Mouse (Mus musculus) kidney, embryonic 16.5 days (tissue): ENCODE data around the gene Bcr. TPM values are rescaled to one million over a fixed set of nuclear protein-coding genes. Genes with fewer than 3 reads are reported as not detected.

Experiments
- ATAC-seq: fragments of 200-750 bp; cut with Nextera tagmentation; 2 replicates; pipeline ENCODE4 v1.8.0; 2017; ENCODE audit warnings: moderate TSS enrichment; ENCODE audit not compliant: low FRiP score, low TSS enrichment
- H3K27ac ChIP-seq: fragments of 300-500 bp; sonication (generic); 2 replicates; pipeline ENCODE4 v1.5.1; 2014; ENCODE audit warnings: low read length
- H3K27me3 ChIP-seq: fragments of 300-500 bp; sonication (generic); 2 replicates; pipeline ENCODE4 v1.6.1; 2014; ENCODE audit warnings: low read length, control low read depth, mixed read lengths; ENCODE audit not compliant: insufficient read depth
- H3K36me3 ChIP-seq: fragments of 300-500 bp; sonication (generic); 2 replicates; pipeline ENCODE4 v1.6.1; 2014; ENCODE audit warnings: low read length, control low read depth, mixed read lengths; ENCODE audit not compliant: insufficient read depth
- H3K4me1 ChIP-seq: fragments of 300-500 bp; sonication (generic); 2 replicates; pipeline ENCODE4 v1.6.1; 2014; ENCODE audit warnings: low read length, control low read depth, mixed read lengths; ENCODE audit not compliant: insufficient read depth
- H3K4me2 ChIP-seq: fragments of 300-500 bp; sonication (generic); replicated peaks from 2 replicates; pipeline ENCODE4 v1.6.1; 2014; ENCODE audit warnings: low read depth, low read length
- H3K4me3 ChIP-seq: fragments of 300-500 bp; sonication (generic); 2 replicates; pipeline ENCODE4 v1.5.1; 2014; ENCODE audit warnings: mild to moderate bottlenecking, low read length
- H3K9ac ChIP-seq: fragments of 300-500 bp; sonication (generic); replicated peaks from 2 replicates; pipeline ENCODE4 v1.6.1; 2014; ENCODE audit warnings: low read length
- H3K9me3 ChIP-seq: fragments of 300-500 bp; sonication (generic); 2 replicates; pipeline ENCODE4 v1.6.1; 2016; ENCODE audit warnings: low read length, control low read depth
- WGBS: fragments of 180-500 bp; shearing (Covaris S2); extraction: QIAGEN DNeasy Blood & Tissue Kit; methylation state at CpG from one replicate; pipeline ENCODE4 v1.1.7; 2014; 5-methylcytosine and 5-hydroxymethylcytosine counted together
- polyA plus RNA-seq: library from polyadenylated mRNA; unstranded; fragments of >200 nt; fragmentation: Nextera tagmentation; extraction: Ambion mirVana; gene quantifications from 2 replicates; pipeline ENCODE4 v1.2.1, GENCODE M21; 2015

Bcr gene
- polyA plus RNA-seq, 1 experiment from 2014 or later: 6.8 TPM

DNA sequence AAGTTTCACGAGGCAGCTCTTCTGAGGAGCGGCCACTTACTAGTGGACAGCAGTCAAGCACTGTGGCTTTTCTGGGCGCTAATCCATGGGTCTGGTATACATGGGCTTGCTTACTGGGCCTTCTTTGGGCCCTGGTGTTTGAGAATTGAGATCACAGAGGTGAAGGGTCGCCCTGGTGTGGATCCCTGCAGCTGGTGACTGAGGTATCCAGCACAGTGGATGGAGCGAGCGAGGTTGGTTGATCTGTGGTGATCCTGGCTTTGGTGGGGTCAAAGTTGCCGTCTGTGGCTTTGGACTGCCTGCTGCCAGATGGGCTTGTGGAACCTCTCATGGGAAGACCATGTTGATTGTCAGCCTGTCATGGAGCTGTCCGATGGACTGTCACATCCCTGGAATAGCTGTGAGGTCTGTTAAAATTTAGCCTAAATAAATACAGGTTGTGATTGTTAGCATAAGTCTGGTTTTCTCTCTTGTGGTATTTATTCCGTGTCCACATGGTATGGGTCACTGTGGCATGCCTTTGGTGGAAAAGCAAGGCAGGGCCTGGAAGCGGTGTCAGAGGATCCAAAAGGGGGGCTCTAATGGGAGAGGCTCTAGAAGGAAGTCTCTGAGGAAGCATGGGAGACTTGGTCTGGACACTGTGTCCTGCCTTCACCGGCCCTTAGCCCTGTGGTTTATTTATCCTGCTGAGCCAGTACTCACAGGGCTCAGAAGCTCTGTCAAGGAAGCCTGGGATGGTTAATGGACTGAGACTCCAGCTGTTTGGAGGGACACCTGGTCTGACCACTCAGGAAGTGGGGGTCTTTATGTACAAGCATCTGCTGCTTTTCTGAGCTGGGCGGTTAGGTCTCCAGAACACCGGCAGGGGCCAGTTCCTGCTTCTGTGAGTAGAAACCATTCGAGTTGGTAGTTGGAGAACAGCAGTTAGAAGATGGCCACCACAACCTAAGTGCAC lies 18.1 kb downstream of the Bcr start:
- Histone ChIP-seq H3K9ac (no peak overlapping the region), H3K27me3 (no peaks in the 10 kb centered on the region), H3K9me3 (no peaks in the 10 kb centered on the region), H3K4me3 (no peak overlapping the region), H3K27ac (no peak overlapping the region), H3K36me3 (no peaks in the 10 kb centered on the region), H3K4me2 (no peak overlapping the region), H3K4me1 (peaks cover 18% of the 10 kb centered on the region; the same call in 1 of the 2 replicates)
- 53% methylated on average over 14 of the region's 14 CpGs for WGBS
- ATAC-seq: peak; percentile 73

- H3K9me3 ChIP-seq: no peaks in the 10 kb centered on the region
- H3K4me3 ChIP-seq: no peak overlapping the region
- H3K27ac ChIP-seq: no peak overlapping the region
- whole genome bisulfite sequencing: 88% methylated on average over 1 of the region's 1 CpGs
- no peaks in the 10 kb centered on the region for H3K4me1 ChIP-seq
- no peaks in the 10 kb centered on the region for H3K36me3 ChIP-seq
- no peaks in the 10 kb centered on the region for H3K27me3 ChIP-seq
- no peak for ATAC-seq
- no peak overlapping the region for H3K4me2 ChIP-seq
- no peak overlapping the region for H3K9ac ChIP-seq
Observed at GRCm38 (mm10) chr10:75085330-75085729, 24.9 kb downstream of the Bcr start.

DNA sequence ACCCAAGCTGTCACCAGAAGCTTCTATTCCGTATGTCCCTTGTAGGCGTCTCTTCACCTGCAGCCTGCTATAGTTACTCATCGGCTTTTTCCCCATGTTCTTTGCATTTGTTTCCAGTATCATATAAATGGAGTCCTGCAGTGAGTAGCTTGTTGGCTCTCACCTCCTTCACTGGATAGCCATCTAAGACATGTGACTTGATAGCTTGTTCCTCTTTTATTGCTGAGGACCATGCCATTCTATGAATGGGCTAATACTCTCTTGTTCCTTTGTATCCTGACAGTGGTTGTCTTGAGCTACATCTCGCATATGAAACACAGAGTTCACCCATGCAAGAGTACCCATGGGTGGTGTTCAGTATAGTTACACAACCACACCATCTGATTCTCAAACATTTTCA lies 28.1 kb downstream of the Bcr start:
- Histone ChIP-seq H3K36me3 (no peaks in the 10 kb centered on the region), H3K27ac (no peak overlapping the region), H3K9ac (no peak overlapping the region), H3K9me3 (no peaks in the 10 kb centered on the region), H3K4me2 (no peak overlapping the region), H3K4me3 (no peak overlapping the region), H3K4me1 (peaks cover 11% of the 10 kb centered on the region), H3K27me3 (no peaks in the 10 kb centered on the region)
- no peak for ATAC-seq
- WGBS: 92% methylated on average over 4 of the region's 4 CpGs

DNA sequence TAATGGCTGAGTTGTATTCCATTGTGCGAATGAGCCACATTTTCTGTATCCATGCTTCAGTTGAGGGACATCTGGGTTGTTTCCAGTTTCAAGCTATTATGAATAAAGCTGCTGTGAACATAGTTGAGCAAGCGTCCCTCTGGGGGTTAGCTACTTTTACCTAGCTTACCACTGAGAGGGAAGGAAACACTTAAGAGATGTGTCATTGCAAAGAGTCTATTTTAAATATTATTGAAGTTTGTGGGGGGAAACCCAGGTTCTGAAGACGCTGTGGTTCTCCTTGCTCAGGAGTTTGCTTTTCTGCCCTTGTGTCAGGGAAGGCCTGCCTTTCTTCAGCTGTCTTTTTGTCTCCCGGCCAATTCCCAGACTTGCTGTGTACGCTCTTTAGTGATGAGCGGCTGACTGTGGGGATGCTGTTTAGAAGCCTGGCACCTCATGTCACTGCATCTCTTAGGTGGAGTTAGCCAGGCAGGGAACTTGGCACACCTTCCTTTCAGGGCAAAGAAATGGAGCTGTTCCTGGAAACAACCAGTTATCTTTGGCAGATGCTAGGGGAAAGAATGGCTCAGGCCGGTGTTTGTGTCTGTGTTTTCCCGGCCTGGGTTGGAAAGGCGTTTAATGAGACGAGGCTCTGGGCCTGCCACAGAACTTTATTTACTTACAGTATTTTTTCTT lies 31.2 kb downstream of the Bcr start:
- Histone ChIP-seq H3K36me3 (no peaks in the 10 kb centered on the region), H3K4me2 (no peak overlapping the region), H3K27ac (no peak overlapping the region), H3K27me3 (no peaks in the 10 kb centered on the region), H3K4me3 (no peak overlapping the region), H3K9ac (no peak overlapping the region), H3K9me3 (no peaks in the 10 kb centered on the region), H3K4me1 (peaks cover 24% of the 10 kb centered on the region)
- 76% methylated on average over 10 of the region's 10 CpGs for WGBS
- ATAC-seq: no peak

- peak overlapping the region; percentile 34 for H3K4me2 ChIP-seq
- H3K4me1 ChIP-seq: peaks cover 40% of the 10 kb centered on the region
- no peak overlapping the region for H3K27ac ChIP-seq
- no peak overlapping the region for H3K9ac ChIP-seq
- peak; percentile 69 for ATAC-seq
- H3K4me3 ChIP-seq: no peak overlapping the region
- H3K9me3 ChIP-seq: no peaks in the 10 kb centered on the region
- no peaks in the 10 kb centered on the region for H3K27me3 ChIP-seq
- H3K36me3 ChIP-seq: no peaks in the 10 kb centered on the region
- WGBS: 5% methylated on average over 22 of the region's 22 CpGs
Observed at GRCm38 (mm10) chr10:75093252-75093987, 33.0 kb downstream of the Bcr start.

- no peak for ATAC-seq
- Histone ChIP-seq H3K9me3 (no peaks in the 10 kb centered on the region), H3K36me3 (no peaks in the 10 kb centered on the region), H3K27me3 (no peaks in the 10 kb centered on the region), H3K27ac (no peak overlapping the region), H3K4me3 (no peak overlapping the region), H3K4me2 (no peak overlapping the region), H3K9ac (no peak overlapping the region), H3K4me1 (peaks cover 48% of the 10 kb centered on the region)
- 91% methylated on average over 1 of the region's 1 CpGs for WGBS
Observed at GRCm38 (mm10) chr10:75094338-75094737, 33.9 kb downstream of the Bcr start.

DNA sequence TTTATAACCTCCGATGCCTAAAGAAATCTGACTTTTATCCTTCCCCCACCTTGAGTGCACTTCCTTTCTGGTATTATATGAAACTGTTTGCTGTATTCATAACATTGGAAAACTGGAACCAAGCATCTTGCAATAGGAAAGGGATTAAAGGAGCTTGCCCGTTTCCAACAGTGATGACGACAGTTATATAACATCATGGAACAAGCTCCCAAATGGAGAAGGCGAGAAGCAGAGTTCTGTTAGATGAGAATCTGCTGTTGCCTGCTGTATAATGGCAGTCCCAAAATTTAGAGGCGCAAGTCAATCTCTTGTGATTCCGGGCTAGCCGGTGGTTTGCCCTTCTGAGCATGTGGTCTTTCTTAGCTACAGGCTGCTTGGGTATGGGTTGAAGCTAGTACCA lies 34.8 kb downstream of the Bcr start:
- Histone ChIP-seq H3K4me1 (peaks cover 50% of the 10 kb centered on the region), H3K36me3 (no peaks in the 10 kb centered on the region), H3K4me3 (no peak overlapping the region), H3K4me2 (no peak overlapping the region), H3K9me3 (no peaks in the 10 kb centered on the region), H3K27me3 (no peaks in the 10 kb centered on the region), H3K27ac (no peak overlapping the region), H3K9ac (no peak overlapping the region)
- no peak for ATAC-seq
- 94% methylated on average over 7 of the region's 7 CpGs for WGBS

- Histone ChIP-seq H3K9me3 (no peaks in the 10 kb centered on the region), H3K27ac (no peak overlapping the region), H3K9ac (no peak overlapping the region), H3K4me2 (no peak overlapping the region), H3K27me3 (no peaks in the 10 kb centered on the region), H3K36me3 (no peaks in the 10 kb centered on the region), H3K4me3 (no peak overlapping the region), H3K4me1 (peaks cover 38% of the 10 kb centered on the region)
- 24% methylated on average over 10 of the region's 10 CpGs for WGBS
- ATAC-seq: peak; percentile 86
Observed at GRCm38 (mm10) chr10:75098446-75099183, 38.2 kb downstream of the Bcr start.

DNA sequence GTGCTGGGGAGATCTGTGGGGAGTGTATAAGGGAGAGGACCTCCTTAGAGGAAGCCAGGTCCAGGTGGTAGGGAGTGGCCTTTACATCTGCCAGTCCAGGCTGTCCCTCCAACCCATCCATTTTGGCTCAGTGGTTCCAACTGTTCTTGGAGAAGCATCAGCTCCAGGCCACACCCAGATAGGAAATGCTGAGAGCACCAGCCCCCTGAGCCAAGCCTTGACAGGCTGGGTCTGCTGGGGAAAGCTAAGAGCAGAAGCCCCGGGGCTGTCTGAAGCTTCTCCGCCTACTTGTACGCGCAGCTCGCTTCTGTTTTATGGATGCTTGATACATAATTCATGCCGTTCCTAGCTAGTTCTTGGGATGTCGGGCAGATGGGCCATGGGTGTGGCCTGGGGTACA lies 39.9 kb downstream of the Bcr start:
- Histone ChIP-seq H3K4me3 (no peak overlapping the region), H3K27ac (no peak overlapping the region), H3K4me1 (peaks cover 41% of the 10 kb centered on the region), H3K27me3 (no peaks in the 10 kb centered on the region), H3K4me2 (no peak overlapping the region), H3K9me3 (no peaks in the 10 kb centered on the region), H3K9ac (no peak overlapping the region), H3K36me3 (no peaks in the 10 kb centered on the region)
- 75% methylated on average over 7 of the region's 7 CpGs for WGBS
- ATAC-seq: no peak
